Mouse (Mus musculus) lung, postnatal 0 days (tissue): ENCODE measurements around the gene Jmjd1c.

Experiments
- CTCF ChIP-seq: IDR thresholded peaks from 2 replicates; pipeline ENCODE4 v1.5.1; 2016; ENCODE audit warnings: antibody characterized with exemption, mild to moderate bottlenecking
- EP300 ChIP-seq: IDR thresholded peaks from 2 replicates; pipeline ENCODE4 v1.6.1; 2016; ENCODE audit warnings: antibody characterized with exemption, mild to moderate bottlenecking, control low read depth

- TF ChIP-seq EP300 (no peak), CTCF (no peak)
Measured at GRCm38 (mm10) chr10:67073577-67073976, 22.3 kb upstream of the Jmjd1c start.
